In the genomic region with DNA sequence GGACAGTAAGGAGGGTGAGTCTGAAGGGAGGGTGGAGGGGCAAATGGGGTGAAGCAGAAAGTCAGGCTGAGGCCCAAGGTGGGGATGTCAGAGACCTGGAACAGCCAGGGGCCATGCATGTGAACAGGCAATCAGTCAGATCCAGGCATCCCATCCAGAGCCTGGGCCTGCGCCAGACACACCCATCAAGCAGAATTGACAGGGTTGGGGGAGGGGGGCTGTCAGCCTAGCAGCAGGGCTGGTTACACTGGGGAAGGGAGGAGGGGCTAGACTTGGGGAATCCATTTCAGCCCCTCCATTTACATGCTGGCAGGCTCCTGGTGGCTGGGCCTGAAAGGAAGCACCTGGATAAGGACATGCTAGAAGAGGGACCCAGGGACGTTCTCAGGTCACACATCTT, we compare ENCODE assay signal across 8 mouse cellular contexts. TPM values are rescaled to one million over a fixed set of nuclear protein-coding genes. Genes with fewer than 3 reads are reported as not detected.
A peak's percentile ranks its signal among the peaks of the same experiment; 100 is the strongest.
DNase-seq lines count a peak whose midpoint lies in the region; ATAC-seq lines count a peak whose summit lies in the region.

No protein-coding gene starts in this region.

- H3K9me3 ChIP-seq in kidney, embryonic 16.5 days (ENCODE audit: low read length), result no peaks in the 10 kb centered on the region
- H3K9me3 ChIP-seq in forebrain, embryonic 16.5 days (ENCODE audit: control insufficient read depth, low read length), result no peaks in the 10 kb centered on the region
- no peaks in the 10 kb centered on the region for H3K9me3 ChIP-seq in midbrain, embryonic 14.5 days (ENCODE audit: control insufficient read depth, low read length)

- H3K27ac ChIP-seq in kidney, embryonic 16.5 days (ENCODE audit: low read length), result peak overlapping the region; percentile 22; the same call in 1 of the 2 replicates
- H3K27ac ChIP-seq in forebrain, embryonic 16.5 days (ENCODE audit: low read length), result no peak overlapping the region
- H3K27ac ChIP-seq in midbrain, embryonic 14.5 days (replicated peaks; ENCODE audit: low read depth, low read length), result peak overlapping the region; percentile 33

- ATAC-seq in kidney, embryonic 16.5 days (ENCODE audit: low FRiP score, low TSS enrichment), result no peak
- ATAC-seq in forebrain, embryonic 16.5 days, result peak; percentile 55
- ATAC-seq in midbrain, embryonic 14.5 days (ENCODE audit: low FRiP score, low TSS enrichment), result no peak

- H3K4me1 ChIP-seq in kidney, embryonic 16.5 days (ENCODE audit: insufficient read depth, low read length), result peaks cover 34% of the 10 kb centered on the region
- peaks cover 17% of the 10 kb centered on the region for H3K4me1 ChIP-seq in forebrain, embryonic 16.5 days (replicated peaks; ENCODE audit: control insufficient read depth, insufficient read depth, low read length)
- peaks cover 21% of the 10 kb centered on the region for H3K4me1 ChIP-seq in midbrain, embryonic 14.5 days (ENCODE audit: control insufficient read depth, insufficient read depth, low read length)

- H3K4me3 ChIP-seq in kidney, embryonic 16.5 days (ENCODE audit: low read length), result no peak overlapping the region
- no peak overlapping the region for H3K4me3 ChIP-seq in forebrain, embryonic 16.5 days (replicated peaks; ENCODE audit: low read length)
- H3K4me3 ChIP-seq in midbrain, embryonic 14.5 days (replicated peaks; ENCODE audit: low read depth, low read length), result no peak overlapping the region

- no peak overlapping the region for H3K4me2 ChIP-seq in kidney, embryonic 16.5 days (replicated peaks; ENCODE audit: low read depth, low read length)
- H3K4me2 ChIP-seq in forebrain, embryonic 16.5 days (ENCODE audit: low read length), result no peak overlapping the region
- no peak overlapping the region for H3K4me2 ChIP-seq in midbrain, embryonic 14.5 days (ENCODE audit: low read length)

- WGBS in kidney, embryonic 16.5 days, result 30% methylated on average over 2 of the region's 2 CpGs
- 25% methylated on average over 2 of the region's 2 CpGs for WGBS in forebrain, embryonic 16.5 days
- WGBS in midbrain, embryonic 14.5 days, result 13% methylated on average over 2 of the region's 2 CpGs

- DNase-seq in kidney, adult 9 months, result no peak
- peak; percentile 50 for DNase-seq in embryo, embryonic 10 days (ENCODE audit: low spot score)
- DNase-seq in midbrain, embryonic 14.5 days, result peak; percentile 57
- DNase-seq in cerebellum, postnatal 25 days, result no peak
- no peak for DNase-seq in ovary, adult 18-20 months (ENCODE audit: low spot score)
- no peak for DNase-seq in right cerebral cortex, postnatal 4 days

- H3K36me3 ChIP-seq in kidney, embryonic 16.5 days (ENCODE audit: insufficient read depth, low read length), result no peaks in the 10 kb centered on the region
- no peaks in the 10 kb centered on the region for H3K36me3 ChIP-seq in forebrain, embryonic 16.5 days (ENCODE audit: control insufficient read depth, insufficient read depth)
- H3K36me3 ChIP-seq in midbrain, embryonic 14.5 days (ENCODE audit: control insufficient read depth, insufficient read depth, low read length), result no peaks in the 10 kb centered on the region

- H3K9ac ChIP-seq in kidney, embryonic 16.5 days (replicated peaks; ENCODE audit: low read length), result peak overlapping the region; percentile 15; the same call in 1 of the 2 replicates
- 0 out of 2 replicates have a peak overlapping the region, but pooled peaks have one; percentile 14 for H3K9ac ChIP-seq in forebrain, embryonic 16.5 days (replicated peaks; ENCODE audit: low read depth, low read length)
- no peak overlapping the region for H3K9ac ChIP-seq in midbrain, embryonic 14.5 days (replicated peaks; ENCODE audit: low read length)

- H3K27me3 ChIP-seq in kidney, embryonic 16.5 days (ENCODE audit: insufficient read depth, low read length), result no peaks in the 10 kb centered on the region
- H3K27me3 ChIP-seq in forebrain, embryonic 16.5 days (replicated peaks; ENCODE audit: control insufficient read depth, insufficient read depth, low read length), result no peaks in the 10 kb centered on the region
- no peaks in the 10 kb centered on the region for H3K27me3 ChIP-seq in midbrain, embryonic 14.5 days (ENCODE audit: control insufficient read depth, insufficient read depth, low read length)

RNA-seq across cellular contexts. Expression of gene Tnnt3, which starts 7.3 kb away (rescaled TPM):
- 14.2 and 17.2 TPM in 2 replicates for polyA plus RNA-seq in kidney, embryonic 16.5 days (2015; fragmentation: Nextera tagmentation; extraction: Ambion mirVana)
- polyA plus RNA-seq in forebrain, embryonic 16.5 days (2015; fragmentation: Nextera tagmentation; extraction: Ambion mirVana), result 0.73 and 1.2 TPM in 2 replicates
- 1.1 TPM in 1 of 2 replicates, not detected in the other for polyA plus RNA-seq in midbrain, embryonic 14.5 days (2014; fragmentation: Nextera tagmentation; extraction: Ambion mirVana)

RNA-seq across cellular contexts. Expression of gene Mrpl23, which starts 26.5 kb away (rescaled TPM):
- polyA plus RNA-seq in kidney, embryonic 16.5 days (2015; fragmentation: Nextera tagmentation; extraction: Ambion mirVana), result 24.4 and 24.6 TPM in 2 replicates
- 16.0 and 23.0 TPM in 2 replicates for polyA plus RNA-seq in forebrain, embryonic 16.5 days (2015; fragmentation: Nextera tagmentation; extraction: Ambion mirVana)
- 11.9 and 23.9 TPM in 2 replicates for polyA plus RNA-seq in midbrain, embryonic 14.5 days (2014; fragmentation: Nextera tagmentation; extraction: Ambion mirVana)

RNA-seq across cellular contexts. Expression of gene Lsp1, which starts 45.3 kb away (rescaled TPM):
- polyA plus RNA-seq in kidney, embryonic 16.5 days (2015; fragmentation: Nextera tagmentation; extraction: Ambion mirVana), result 141 and 156 TPM in 2 replicates
- 3.5 and 5.5 TPM in 2 replicates for polyA plus RNA-seq in forebrain, embryonic 16.5 days (2015; fragmentation: Nextera tagmentation; extraction: Ambion mirVana)
- polyA plus RNA-seq in midbrain, embryonic 14.5 days (2014; fragmentation: Nextera tagmentation; extraction: Ambion mirVana), result 2.7 and 8.0 TPM in 2 replicates

Comparison
In these comparisons a context has a peak if more than half of its experiments do, and no peak if none do; other contexts are left out.
1. DNase-seq: peak in embryo, embryonic 10 days (single experiment) and midbrain, embryonic 14.5 days (single experiment); none in kidney, adult 9 months (single experiment), cerebellum, postnatal 25 days (0 of 2), ovary, adult 18-20 months (single experiment) and right cerebral cortex, postnatal 4 days (single experiment).
2. RNA of gene Lsp1, which starts 45.3 kb away (polyA plus RNA-seq): 141 to 156 TPM in kidney, embryonic 16.5 days; 2.7 to 8.0 TPM in midbrain, embryonic 14.5 days and 3.5 to 5.5 TPM in forebrain, embryonic 16.5 days; every median in the first group is over 10 times any median in the second.